Mouse (Mus musculus) myocyte (in vitro differentiated cells): ENCODE measurements around the gene Gucy2e.

Experiments
- MAX ChIP-seq: IDR thresholded peaks from one replicate; pipeline ENCODE4 v1.6.1; 2011; ENCODE audit warnings: low read depth, mild to moderate bottlenecking, control low read depth
- POLR2A ChIP-seq: IDR thresholded peaks from one replicate; pipeline ENCODE4 v1.6.1; 2011; ENCODE audit warnings: low read depth, mild to moderate bottlenecking, control low read depth, moderate library complexity; ENCODE audit not compliant: insufficient read length

DNA sequence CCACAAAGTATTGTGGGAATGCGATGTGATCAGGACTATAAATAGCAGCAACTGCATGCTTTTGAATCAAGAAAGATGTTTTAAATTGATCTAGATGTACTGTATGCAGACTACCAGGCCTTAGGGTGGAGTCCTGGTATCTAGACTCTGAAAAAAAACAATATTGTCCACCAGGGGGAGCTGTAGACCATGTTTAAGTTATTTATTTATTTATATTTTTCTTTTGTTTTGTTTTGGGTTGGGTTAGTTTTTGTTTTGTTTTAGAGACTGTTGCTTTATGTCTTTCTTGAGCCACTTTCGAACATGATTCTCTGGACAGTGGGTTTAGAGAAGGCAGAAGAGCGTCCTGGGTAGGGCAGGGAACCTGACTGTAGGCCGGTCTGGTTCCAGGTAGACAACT is 21.0 kb upstream of the Gucy2e start:
- TF ChIP-seq POLR2A (no peak), MAX (no peak)
